Mouse (Mus musculus): ENCODE results near the gene Rhbdf2. TPM values are rescaled to one million over a fixed set of nuclear protein-coding genes. Genes with fewer than 3 reads are reported as not detected.

The Rhbdf2 gene
- total and polyA plus RNA-seq, 3 experiments: 6.4 to 13.7 TPM; not detected in 1

GRCm38 (mm10) chr11:116599230-116599629 is 27.6 kb downstream of the Rhbdf2 start:
- H3K79me2 ChIP-seq (ENCODE audit: control insufficient read depth, insufficient read depth, low read length, poor library complexity): no peaks in the 10 kb centered on the region
- H3K9me3 ChIP-seq (replicated peaks; ENCODE audit: insufficient read depth, low read length): no peaks in the 10 kb centered on the region
- no peak overlapping the region for H3K27ac ChIP-seq (ENCODE audit: control insufficient read depth, low read depth, low read length)
- TF ChIP-seq ZKSCAN1 (IDR thresholded peaks at IDR 0.05; ENCODE audit: low read depth, low read length): no peak
- no peak for TF ChIP-seq NRF1 (IDR thresholded peaks at IDR 0.05; ENCODE audit: insufficient read depth, low read depth, low read length, poor library complexity, severe bottlenecking)
- TF ChIP-seq NELFE (IDR thresholded peaks at IDR 0.05; ENCODE audit: low read depth, low read length): no peak
- TF ChIP-seq TBP (IDR thresholded peaks at IDR 0.05; ENCODE audit: low read depth, low read length): no peak
- no peak for TF ChIP-seq USF1 (IDR thresholded peaks at IDR 0.05; ENCODE audit: low read depth, low read length)
- no peak for TF ChIP-seq ZNF384 (IDR thresholded peaks at IDR 0.05; ENCODE audit: low read depth, low read length)
- TF ChIP-seq MAZ (IDR thresholded peaks at IDR 0.05; ENCODE audit: low read depth, low read length): no peak
- no peak for TF ChIP-seq HCFC1 (IDR thresholded peaks at IDR 0.05; ENCODE audit: low read depth, low read length)
- TF ChIP-seq BHLHE40 (IDR thresholded peaks at IDR 0.05; ENCODE audit: borderline replicate concordance, low read depth, low read length): no peak
- TF ChIP-seq RAD21 (IDR thresholded peaks at IDR 0.05; ENCODE audit: low read depth, low read length): no peak
- no peak for TF ChIP-seq EP300 (IDR thresholded peaks at IDR 0.05; ENCODE audit: low read depth in 1 of 2, low read length in 2 of 2)
- TF ChIP-seq USF2 (IDR thresholded peaks at IDR 0.05; ENCODE audit: borderline replicate concordance in 1 of 2, insufficient read depth in 1 of 2, low read depth in 1 of 2, low read length in 2 of 2): no peak
- TF ChIP-seq CTCF (IDR thresholded peaks at IDR 0.05 in 2 of 3, conservative IDR thresholded peaks at IDR 0.05 in 1 of 3; ENCODE audit: control insufficient read depth in 1 of 3, insufficient read depth in 1 of 3, low read depth in 2 of 3, low read length in 3 of 3, poor library complexity in 1 of 3, severe bottlenecking in 1 of 3): no peak
- no peak for TF ChIP-seq MEF2A (IDR thresholded peaks at IDR 0.05; ENCODE audit: extremely low read depth, insufficient replicate concordance, low read depth, low read length, poor library complexity, severe bottlenecking)
- no peak for DNase-seq (ENCODE audit: low read depth, low spot score)
- no peaks in the 10 kb centered on the region for H3K4me1 ChIP-seq (ENCODE audit: control insufficient read depth in 1 of 2, insufficient read depth in 2 of 2, low read length in 2 of 2)
- H3K4me3 ChIP-seq (ENCODE audit: control insufficient read depth in 1 of 2, insufficient read depth in 1 of 2, low read depth in 2 of 2, low read length in 2 of 2): no peak overlapping the region
- H3K27me3 ChIP-seq (ENCODE audit: control insufficient read depth in 1 of 2, insufficient read depth in 2 of 2, low read length in 2 of 2): no peaks in the 10 kb centered on the region
- no peaks in the 10 kb centered on the region; a peak in 1 of 4 replicates for H3K36me3 ChIP-seq (ENCODE audit: control insufficient read depth in 1 of 2, insufficient read depth in 2 of 2, low read length in 2 of 2)
- no peak overlapping the region for H3K9ac ChIP-seq (ENCODE audit: control insufficient read depth, low read depth, low read length, poor library complexity, severe bottlenecking)

DNA sequence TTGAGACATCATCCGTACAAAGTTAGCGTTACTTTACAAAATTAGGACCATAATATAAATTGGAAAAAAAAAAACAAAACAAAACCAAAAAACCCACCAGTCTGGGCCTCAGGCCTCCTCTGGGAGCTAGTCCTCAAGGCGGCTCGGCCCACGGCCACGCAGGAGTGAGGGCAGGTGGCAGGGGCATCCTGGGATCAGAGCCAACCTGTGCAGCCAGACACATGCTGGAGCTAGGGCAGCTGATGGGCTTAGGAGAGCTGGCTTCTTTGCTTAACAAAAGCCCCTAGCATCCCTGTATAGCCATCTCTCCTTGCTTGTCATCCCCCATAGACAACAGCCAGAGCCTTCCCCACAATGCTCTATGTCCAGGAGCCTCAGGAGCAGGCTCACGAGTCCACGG is 28.6 kb downstream of the Rhbdf2 start:
- H3K79me2 ChIP-seq (ENCODE audit: control insufficient read depth, insufficient read depth, low read length, poor library complexity): no peaks in the 10 kb centered on the region
- H3K27me3 ChIP-seq (ENCODE audit: control insufficient read depth in 1 of 2, insufficient read depth in 2 of 2, low read length in 2 of 2): no peaks in the 10 kb centered on the region
- DNase-seq (ENCODE audit: low read depth, low spot score): no peak
- H3K27ac ChIP-seq (ENCODE audit: control insufficient read depth, low read depth, low read length): no peak overlapping the region
- H3K36me3 ChIP-seq (ENCODE audit: control insufficient read depth in 1 of 2, insufficient read depth in 2 of 2, low read length in 2 of 2): no peaks in the 10 kb centered on the region; a peak in 1 of 4 replicates
- no peaks in the 10 kb centered on the region for H3K9me3 ChIP-seq (replicated peaks; ENCODE audit: insufficient read depth, low read length)
- TF ChIP-seq ELF1 (IDR thresholded peaks at IDR 0.05; ENCODE audit: low read depth, low read length) (no peak), ZNF384 (IDR thresholded peaks at IDR 0.05; ENCODE audit: low read depth, low read length) (no peak)
- no peak overlapping the region for H3K9ac ChIP-seq (ENCODE audit: control insufficient read depth, low read depth, low read length, poor library complexity, severe bottlenecking)
- no peaks in the 10 kb centered on the region for H3K4me1 ChIP-seq (ENCODE audit: control insufficient read depth in 1 of 2, insufficient read depth in 2 of 2, low read length in 2 of 2)
- H3K4me3 ChIP-seq (ENCODE audit: control insufficient read depth in 1 of 2, insufficient read depth in 1 of 2, low read depth in 2 of 2, low read length in 2 of 2): no peak overlapping the region
